Mouse (Mus musculus) lung, embryonic 16.5 days (tissue): ENCODE measurements at regions not wholly inside any gene's neighbourhood (a gene's known extent, or its start where the extent isn't known, plus 50 kb on each side); places are given as distances from the start of the nearest gene placed in this dataset.
A peak's percentile ranks its signal among the peaks of the same experiment; 100 is the strongest.

Experiments
- ATAC-seq: fragments of 200-750 bp; cut with Nextera tagmentation; 2 replicates; pipeline ENCODE4 v1.8.0; 2017; ENCODE audit warnings: low read depth, mild to moderate bottlenecking, moderate library complexity
- H3K27ac ChIP-seq: fragments of 300-500 bp; sonication (generic); 2 replicates; pipeline ENCODE4 v1.5.1; 2014; ENCODE audit warnings: mild to moderate bottlenecking, control low read depth, low read length
- H3K27me3 ChIP-seq: fragments of 300-500 bp; sonication (generic); 2 replicates; pipeline ENCODE4 v1.6.1; 2014; ENCODE audit warnings: low read depth, low read length, mixed read lengths; ENCODE audit not compliant: control insufficient read depth, insufficient read depth
- H3K36me3 ChIP-seq: fragments of 300-500 bp; sonication (generic); 2 replicates; pipeline ENCODE4 v1.6.1; 2014; ENCODE audit warnings: low read length; ENCODE audit not compliant: control insufficient read depth, insufficient read depth
- H3K4me1 ChIP-seq: fragments of 300-500 bp; sonication (generic); replicated peaks from 2 replicates; pipeline ENCODE4 v1.6.1; 2014; ENCODE audit warnings: low read length, mixed read lengths; ENCODE audit not compliant: control insufficient read depth, insufficient read depth
- H3K4me2 ChIP-seq: fragments of 300-500 bp; sonication (generic); 2 replicates; pipeline ENCODE4 v1.6.1; 2014; ENCODE audit warnings: low read depth, low read length, control low read depth
- H3K4me3 ChIP-seq: fragments of 300-500 bp; sonication (generic); 2 replicates; pipeline ENCODE4 v1.5.1; 2014; ENCODE audit warnings: mild to moderate bottlenecking, low read length, control low read depth
- H3K9ac ChIP-seq: fragments of 300-500 bp; sonication (generic); 2 replicates; pipeline ENCODE4 v1.6.1; 2014; ENCODE audit warnings: low read length, control low read depth
- H3K9me3 ChIP-seq: fragments of 300-500 bp; sonication (generic); 2 replicates; pipeline ENCODE4 v1.6.1; 2016; ENCODE audit warnings: low read length; ENCODE audit not compliant: control insufficient read depth
- WGBS: fragments of 180-500 bp; shearing (Covaris S2); extraction: QIAGEN DNeasy Blood & Tissue Kit; methylation state at CpG from one replicate; pipeline ENCODE4 v1.1.7; 2014; 5-methylcytosine and 5-hydroxymethylcytosine counted together

DNA sequence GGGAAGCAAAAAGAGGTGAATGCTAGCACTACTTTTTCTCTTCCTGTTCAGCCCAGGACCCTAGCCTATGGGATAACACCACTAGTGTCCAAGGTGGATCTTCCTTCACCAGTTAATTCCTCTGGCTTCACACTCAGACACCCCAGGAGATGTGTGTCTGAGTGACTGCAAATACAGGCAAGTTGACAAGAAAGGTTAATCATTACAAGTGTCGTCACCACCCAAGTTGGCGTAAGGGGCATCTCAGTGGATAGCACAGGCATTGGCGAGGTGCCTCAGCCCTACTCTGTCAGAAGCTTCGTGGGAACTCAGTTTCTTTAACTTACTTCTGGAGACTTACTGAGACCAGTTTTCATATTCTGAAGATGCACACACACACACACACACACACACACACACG, 247.1 kb upstream of the Ppp2r3a start:
- Histone ChIP-seq H3K4me2 (no peak overlapping the region), H3K4me3 (no peak overlapping the region), H3K27me3 (no peaks in the 10 kb centered on the region), H3K9me3 (no peaks in the 10 kb centered on the region), H3K36me3 (no peaks in the 10 kb centered on the region), H3K4me1 (no peaks in the 10 kb centered on the region), H3K9ac (no peak overlapping the region), H3K27ac (no peak overlapping the region)
- ATAC-seq: no peak
- WGBS: 76% methylated on average over 5 of the region's 5 CpGs

DNA sequence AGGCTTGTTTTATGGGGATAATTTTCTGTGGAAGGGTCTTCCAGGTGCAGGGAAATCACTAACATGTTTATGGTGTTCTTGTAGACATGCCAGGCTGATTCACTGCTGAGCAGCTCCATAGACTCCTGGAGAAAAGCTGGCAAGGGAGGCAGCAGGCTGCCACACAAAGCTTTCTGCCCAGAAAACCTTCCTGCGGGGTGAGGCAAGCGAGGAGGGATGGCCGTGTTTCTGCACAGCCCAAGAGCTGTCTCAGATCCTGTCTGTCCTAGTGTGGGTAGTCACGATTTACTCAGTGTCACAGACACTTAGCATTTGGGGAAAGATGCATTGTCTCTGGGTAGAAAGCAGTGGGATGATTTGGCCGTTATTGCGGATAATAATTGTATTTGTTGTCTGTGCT, 244.2 kb upstream of the Ppp2r3a start:
- WGBS: 66% methylated on average over 6 of the region's 6 CpGs
- no peak for ATAC-seq
- H3K9ac ChIP-seq: no peak overlapping the region
- no peak overlapping the region for H3K4me3 ChIP-seq
- no peaks in the 10 kb centered on the region for H3K9me3 ChIP-seq
- H3K27ac ChIP-seq: no peak overlapping the region
- H3K4me2 ChIP-seq: no peak overlapping the region
- H3K4me1 ChIP-seq: no peaks in the 10 kb centered on the region
- H3K27me3 ChIP-seq: no peaks in the 10 kb centered on the region
- H3K36me3 ChIP-seq: no peaks in the 10 kb centered on the region

DNA sequence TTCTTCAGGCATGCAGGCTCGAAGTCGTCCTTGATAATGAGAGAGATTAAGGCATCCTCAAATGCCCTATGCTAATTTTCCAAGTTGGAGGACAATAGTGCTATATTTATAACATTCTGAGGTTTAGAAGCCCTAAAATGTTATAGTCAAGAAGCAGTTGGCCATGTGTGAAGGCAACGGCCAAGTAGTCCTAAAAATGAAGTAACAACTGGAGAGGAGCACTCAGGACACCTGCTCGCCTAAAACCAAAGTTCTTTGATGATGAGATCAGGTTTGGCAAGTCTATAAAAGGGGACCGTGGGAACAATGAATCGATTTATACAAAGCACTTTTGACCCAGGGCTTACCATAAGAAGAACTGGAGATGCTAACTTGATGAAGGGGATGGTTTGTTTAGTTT, 237.4 kb upstream of the Ppp2r3a start:
- Histone ChIP-seq H3K36me3 (no peaks in the 10 kb centered on the region), H3K4me2 (no peak overlapping the region), H3K4me1 (no peaks in the 10 kb centered on the region), H3K9ac (no peak overlapping the region), H3K27me3 (no peaks in the 10 kb centered on the region), H3K27ac (no peak overlapping the region), H3K9me3 (no peaks in the 10 kb centered on the region), H3K4me3 (no peak overlapping the region)
- WGBS: 64% methylated on average over 6 of the region's 6 CpGs
- no peak for ATAC-seq

DNA sequence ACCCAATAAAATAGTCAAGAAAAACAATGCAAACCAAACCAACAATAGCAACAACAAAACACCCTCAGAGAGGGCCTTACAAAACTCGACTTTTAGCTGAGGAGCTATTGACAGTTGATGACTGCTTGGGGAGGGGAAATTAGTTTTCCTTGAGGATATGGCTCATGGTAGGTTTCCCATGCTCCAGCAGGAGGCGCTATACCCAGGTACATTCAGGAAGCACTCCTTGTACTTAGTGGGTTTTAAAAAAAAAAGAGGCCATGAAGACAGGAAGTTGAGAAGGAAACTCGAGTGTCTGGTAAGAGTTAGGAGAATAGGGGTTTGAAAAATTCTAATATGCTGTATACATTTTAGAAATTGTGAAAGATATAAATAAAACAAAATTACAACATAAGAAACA, 224.6 kb upstream of the Ppp2r3a start:
- Histone ChIP-seq H3K9ac (no peak overlapping the region), H3K4me1 (0 out of 2 replicates have a peak, but pooled peaks cover 5% of the 10 kb centered on the region), H3K9me3 (no peaks in the 10 kb centered on the region), H3K27me3 (no peaks in the 10 kb centered on the region), H3K27ac (no peak overlapping the region), H3K4me3 (no peak overlapping the region), H3K4me2 (no peak overlapping the region), H3K36me3 (no peaks in the 10 kb centered on the region)
- ATAC-seq: no peak
- 49% methylated on average over 3 of the region's 3 CpGs for whole genome bisulfite sequencing

DNA sequence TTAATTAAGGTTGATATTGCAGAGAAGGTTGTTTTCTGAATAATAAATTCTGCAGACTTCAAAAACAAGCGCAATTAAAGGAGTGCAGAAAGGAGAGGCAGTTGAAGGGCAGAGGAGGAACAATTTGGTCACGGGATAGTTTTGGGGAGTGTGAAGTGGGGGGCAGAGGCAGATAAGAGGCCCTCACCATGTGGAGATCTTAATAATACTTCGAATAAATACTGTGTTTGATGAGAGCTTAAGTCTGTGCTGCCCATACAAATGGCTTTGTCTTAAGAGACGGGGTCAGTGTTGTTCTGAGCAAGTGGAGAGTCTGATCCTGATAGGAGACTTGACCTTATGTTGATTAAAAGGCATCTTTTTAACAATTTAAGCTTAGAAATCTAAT, 221.5 kb upstream of the Ppp2r3a start:
- ATAC-seq: no peak
- Histone ChIP-seq H3K36me3 (no peaks in the 10 kb centered on the region), H3K27ac (no peak overlapping the region), H3K4me3 (no peak overlapping the region), H3K27me3 (no peaks in the 10 kb centered on the region), H3K9ac (no peak overlapping the region), H3K9me3 (no peaks in the 10 kb centered on the region), H3K4me1 (0 out of 2 replicates have a peak, but pooled peaks cover 5% of the 10 kb centered on the region), H3K4me2 (no peak overlapping the region)
- WGBS: 60% methylated on average over 4 of the region's 4 CpGs

DNA sequence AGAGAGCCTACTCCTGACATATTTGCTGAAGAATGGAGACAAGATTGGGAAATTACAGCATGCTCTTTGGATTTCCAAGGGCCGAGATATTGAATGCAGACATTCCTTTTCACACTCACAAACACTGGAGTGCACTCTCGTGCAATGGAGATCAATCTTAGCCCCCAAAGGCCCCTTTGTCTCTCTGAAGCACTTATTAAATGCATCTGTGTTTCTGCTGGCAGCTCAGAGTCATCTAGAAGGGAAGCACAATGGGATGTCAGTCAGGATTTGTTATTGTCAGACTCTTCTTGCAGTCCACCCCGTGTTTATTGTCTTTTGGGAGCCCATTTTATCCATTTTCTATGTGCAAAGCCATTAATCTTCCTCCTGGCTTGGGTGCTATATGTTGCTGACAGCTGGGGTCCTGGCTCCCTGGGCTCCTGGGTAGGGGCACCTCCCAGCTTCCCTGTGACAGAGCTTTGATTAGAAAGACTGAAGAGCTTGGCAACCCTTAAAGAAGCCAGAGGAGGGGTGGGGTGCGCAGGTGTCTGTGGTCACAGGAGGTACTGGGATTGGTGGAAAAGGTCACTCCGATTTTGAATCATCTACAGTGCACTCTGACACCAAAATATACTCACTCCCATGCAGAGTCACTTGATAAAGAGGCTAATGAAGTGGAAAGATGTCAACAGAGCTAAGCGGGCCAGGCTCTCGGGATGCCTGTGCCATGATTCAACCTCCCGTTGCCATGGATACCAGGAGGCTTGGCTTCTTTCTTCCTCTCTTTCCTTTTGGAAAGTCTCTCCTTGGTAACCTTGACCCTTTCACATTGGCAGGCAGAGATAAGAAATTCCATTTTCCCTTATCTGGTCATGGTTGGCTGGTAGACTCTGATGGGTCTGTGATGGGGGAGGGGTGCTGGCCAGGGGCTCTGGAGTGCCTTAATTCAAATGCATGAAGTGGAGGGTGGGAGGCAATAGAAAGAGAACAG, 220.8 kb upstream of the Ppp2r3a start:
- peak; percentile 60; the same call in 1 of the 2 replicates for ATAC-seq
- Histone ChIP-seq H3K9me3 (no peaks in the 10 kb centered on the region), H3K27me3 (no peaks in the 10 kb centered on the region), H3K4me1 (0 out of 2 replicates have a peak, but pooled peaks cover 5% of the 10 kb centered on the region), H3K9ac (no peak overlapping the region), H3K4me3 (no peak overlapping the region), H3K27ac (no peak overlapping the region), H3K36me3 (no peaks in the 10 kb centered on the region), H3K4me2 (no peak overlapping the region)
- WGBS: 23% methylated on average over 8 of the region's 8 CpGs

DNA sequence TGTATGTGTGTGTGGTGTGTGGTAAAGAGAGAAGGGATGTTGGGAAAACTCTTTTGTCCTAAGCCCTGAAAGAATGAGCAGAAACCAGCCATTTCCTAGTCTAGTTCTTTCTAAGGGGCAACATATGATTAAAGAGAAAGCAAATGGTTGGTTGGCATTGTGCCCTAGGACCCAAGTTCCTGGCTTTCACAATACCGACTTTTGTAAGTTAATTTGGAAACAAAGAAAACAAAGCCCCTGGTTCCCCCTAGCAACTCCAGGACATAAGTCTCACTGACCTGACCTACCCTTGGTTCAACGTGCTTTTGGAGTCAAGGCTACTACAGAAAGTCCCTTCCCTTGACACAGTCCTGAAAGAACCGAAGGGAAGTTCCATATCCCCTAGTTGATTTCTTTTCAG, 220.1 kb upstream of the Ppp2r3a start:
- 0 out of 2 replicates have a peak, but pooled peaks cover 5% of the 10 kb centered on the region for H3K4me1 ChIP-seq
- no peaks in the 10 kb centered on the region for H3K27me3 ChIP-seq
- ATAC-seq: no peak
- H3K4me3 ChIP-seq: no peak overlapping the region
- H3K9me3 ChIP-seq: no peaks in the 10 kb centered on the region
- no peaks in the 10 kb centered on the region for H3K36me3 ChIP-seq
- H3K9ac ChIP-seq: no peak overlapping the region
- H3K27ac ChIP-seq: no peak overlapping the region
- WGBS: 41% methylated on average over 3 of the region's 3 CpGs
- H3K4me2 ChIP-seq: no peak overlapping the region

DNA sequence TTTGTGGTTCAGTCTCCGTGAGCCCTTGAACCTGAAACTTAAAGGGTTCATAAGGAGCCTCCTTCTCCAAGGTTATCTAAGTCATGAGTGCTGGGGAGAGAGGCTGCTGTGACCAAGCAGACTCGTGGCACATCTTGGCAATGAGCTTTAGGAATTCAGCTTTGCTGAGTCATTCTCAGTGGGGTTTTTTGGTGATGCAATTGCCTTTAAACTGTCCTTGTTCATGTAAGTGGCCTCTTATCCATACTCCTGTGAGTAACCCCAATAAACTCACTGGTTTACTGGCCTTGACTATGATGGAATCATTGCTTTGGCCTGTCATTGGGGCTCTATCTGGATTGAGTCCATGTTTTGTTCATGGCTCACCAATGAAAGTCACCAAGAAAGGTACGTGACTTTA, 218.2 kb upstream of the Ppp2r3a start:
- H3K27ac ChIP-seq: no peak overlapping the region
- H3K36me3 ChIP-seq: no peaks in the 10 kb centered on the region
- no peak overlapping the region for H3K4me2 ChIP-seq
- WGBS: 74% methylated on average over 3 of the region's 3 CpGs
- no peak overlapping the region for H3K9ac ChIP-seq
- ATAC-seq: no peak
- no peaks in the 10 kb centered on the region for H3K27me3 ChIP-seq
- H3K4me1 ChIP-seq: 0 out of 2 replicates have a peak, but pooled peaks cover 5% of the 10 kb centered on the region
- H3K9me3 ChIP-seq: no peaks in the 10 kb centered on the region
- no peak overlapping the region for H3K4me3 ChIP-seq

DNA sequence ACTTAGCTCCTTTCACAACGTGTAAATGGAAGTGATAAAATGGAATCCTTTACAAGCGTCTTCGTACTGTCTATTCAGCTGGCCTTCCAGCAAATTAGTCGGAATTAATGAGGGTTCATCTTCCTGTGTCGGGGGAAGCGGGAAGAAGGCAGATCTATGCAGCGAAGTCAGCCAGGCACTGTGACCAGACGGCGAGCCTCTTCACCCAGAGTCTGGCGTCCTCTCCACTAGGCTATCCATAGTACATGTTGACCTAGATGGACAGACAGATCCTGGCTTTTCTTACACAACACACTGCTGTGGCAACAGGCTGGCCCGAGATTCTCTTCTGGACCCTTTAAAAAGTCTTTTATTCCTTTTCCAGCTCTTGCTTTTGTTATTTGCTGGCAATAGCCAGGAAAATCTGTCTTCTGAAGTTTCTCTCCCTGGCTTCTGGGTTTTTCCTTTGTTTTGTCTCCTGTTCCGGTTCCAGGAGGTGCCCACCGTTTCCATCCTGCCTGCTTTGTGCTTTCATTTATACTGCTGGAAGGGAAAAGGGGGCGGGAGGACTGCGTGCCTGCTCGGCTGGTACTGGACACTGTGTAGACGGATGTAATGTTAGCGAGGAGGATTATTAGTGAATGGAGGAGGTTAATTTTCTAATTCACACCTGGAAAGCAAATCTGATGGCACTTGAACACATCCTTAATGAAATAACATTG, 213.3 kb upstream of the Ppp2r3a start:
- 58% methylated on average over 18 of the region's 18 CpGs for WGBS
- Histone ChIP-seq H3K27me3 (no peaks in the 10 kb centered on the region), H3K4me1 (no peaks in the 10 kb centered on the region), H3K36me3 (no peaks in the 10 kb centered on the region), H3K9ac (no peak overlapping the region), H3K4me2 (0 out of 2 replicates have a peak overlapping the region, but pooled peaks have one; percentile 14), H3K4me3 (no peak overlapping the region), H3K9me3 (no peaks in the 10 kb centered on the region), H3K27ac (no peak overlapping the region)
- ATAC-seq: no peak
